Mouse (Mus musculus) brain, embryonic 14.5 days (tissue): Measurements from ENCODE around the gene Kcnd3.

Experiments
- CTCF ChIP-seq: fragments of 200-500 bp; IDR thresholded peaks from 2 replicates; pipeline ENCODE4 v1.5.1; 2012; ENCODE audit warnings: inconsistent platforms, mild to moderate bottlenecking, moderate library complexity, borderline replicate concordance; ENCODE audit not compliant: insufficient read depth, insufficient read length; ENCODE audit errors: extremely low read depth
- POLR2A ChIP-seq: fragments of 200-500 bp; IDR thresholded peaks from 2 replicates; pipeline ENCODE4 v1.6.1; 2012; ENCODE audit warnings: mild to moderate bottlenecking, inconsistent platforms, borderline replicate concordance; ENCODE audit not compliant: poor library complexity, insufficient read depth, insufficient read length, severe bottlenecking; ENCODE audit errors: extremely low read depth

DNA sequence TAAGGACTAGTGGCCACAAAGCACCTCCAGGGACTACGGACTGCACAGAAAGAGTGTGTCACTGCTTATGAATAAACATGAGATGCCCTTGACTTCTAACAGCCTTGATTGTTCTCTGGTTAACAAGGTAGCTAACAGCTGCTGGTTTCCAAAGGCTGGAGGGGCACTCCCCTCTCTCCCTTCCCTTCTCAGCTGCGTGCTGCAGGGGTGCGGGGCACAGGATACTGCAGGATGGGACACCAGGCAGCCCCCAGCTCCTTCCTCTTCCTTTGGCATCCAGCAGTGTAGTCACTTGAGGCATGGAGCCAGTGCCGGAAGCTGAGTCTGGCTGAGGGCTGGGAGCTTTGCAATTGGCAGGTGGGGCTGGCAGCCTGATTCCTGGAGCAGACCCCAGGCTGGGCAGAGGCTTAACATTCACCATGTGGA is 133.6 kb downstream of the Kcnd3 start:
- TF ChIP-seq CTCF = no peak
- TF ChIP-seq POLR2A = no peak
